Mouse (Mus musculus) embryonic facial prominence, embryonic 15.5 days (tissue): ENCODE measurements at regions not wholly inside any gene's neighbourhood (a gene's known extent, or its start where the extent isn't known, plus 50 kb on each side); places are given as distances from the start of the nearest gene placed in this dataset.

Source experiments
- ATAC-seq: fragments of 200-750 bp; cut with Nextera tagmentation; 2 replicates; pipeline ENCODE4 v1.8.0; 2017; ENCODE audit warnings: low read depth, moderate TSS enrichment; ENCODE audit not compliant: insufficient number of reproducible peaks, low FRiP score, low TSS enrichment
- H3K27ac ChIP-seq: fragments of 300-500 bp; sonication (generic); replicated peaks from 2 replicates; pipeline ENCODE4 v1.5.1; 2015; ENCODE audit warnings: mild to moderate bottlenecking, inconsistent platforms
- H3K27me3 ChIP-seq: fragments of 300-500 bp; sonication (generic); 2 replicates; pipeline ENCODE4 v1.6.1; 2015; ENCODE audit warnings: inconsistent platforms
- H3K36me3 ChIP-seq: fragments of 300-500 bp; sonication (generic); 2 replicates; pipeline ENCODE4 v1.6.1; 2015; ENCODE audit warnings: mild to moderate bottlenecking, inconsistent platforms
- H3K4me1 ChIP-seq: fragments of 300-500 bp; sonication (generic); 2 replicates; pipeline ENCODE4 v1.6.1; 2015; ENCODE audit warnings: inconsistent platforms
- H3K4me2 ChIP-seq: fragments of 300-500 bp; sonication (generic); replicated peaks from 2 replicates; pipeline ENCODE4 v1.6.1; 2015; ENCODE audit warnings: mild to moderate bottlenecking, inconsistent platforms
- H3K4me3 ChIP-seq: fragments of 300-500 bp; sonication (generic); replicated peaks from 2 replicates; pipeline ENCODE4 v1.5.1; 2015; ENCODE audit warnings: mild to moderate bottlenecking, inconsistent platforms
- H3K9ac ChIP-seq: fragments of 300-500 bp; sonication (generic); 2 replicates; pipeline ENCODE4 v1.6.1; 2015; ENCODE audit warnings: inconsistent platforms
- H3K9me3 ChIP-seq: fragments of 300-500 bp; sonication (generic); replicated peaks from 2 replicates; pipeline ENCODE4 v1.6.1; 2016; ENCODE audit warnings: inconsistent platforms
- WGBS: fragments of 180-500 bp; shearing (Covaris S2); methylation state at CpG from one replicate; pipeline ENCODE4 v1.1.7; 2015; 5-methylcytosine and 5-hydroxymethylcytosine counted together

GRCm38 (mm10) chr15:60618801-60619200 is 234.8 kb downstream of the Fam84b start:
- H3K9ac ChIP-seq: no peak overlapping the region
- no peaks in the 10 kb centered on the region for H3K4me1 ChIP-seq
- 76% methylated on average over 2 of the region's 2 CpGs for WGBS
- no peak overlapping the region for H3K27ac ChIP-seq
- ATAC-seq: no peak
- no peak overlapping the region for H3K4me3 ChIP-seq
- no peaks in the 10 kb centered on the region for H3K9me3 ChIP-seq
- no peaks in the 10 kb centered on the region for H3K36me3 ChIP-seq
- no peak overlapping the region for H3K4me2 ChIP-seq
- no peaks in the 10 kb centered on the region for H3K27me3 ChIP-seq

- no peak overlapping the region for H3K9ac ChIP-seq
- H3K4me3 ChIP-seq: no peak overlapping the region
- no peaks in the 10 kb centered on the region for H3K9me3 ChIP-seq
- 70% methylated on average over 2 of the region's 2 CpGs for WGBS
- H3K4me1 ChIP-seq: no peaks in the 10 kb centered on the region
- H3K27ac ChIP-seq: no peak overlapping the region
- no peak for ATAC-seq
- no peak overlapping the region for H3K4me2 ChIP-seq
- H3K36me3 ChIP-seq: no peaks in the 10 kb centered on the region
- H3K27me3 ChIP-seq: no peaks in the 10 kb centered on the region
Observed at GRCm38 (mm10) chr15:60617371-60617770, 236.2 kb downstream of the Fam84b start.

GRCm38 (mm10) chr15:60601885-60602284 is 251.7 kb downstream of the Fam84b start:
- H3K36me3 ChIP-seq: no peaks in the 10 kb centered on the region
- no peaks in the 10 kb centered on the region for H3K9me3 ChIP-seq
- no peak for ATAC-seq
- H3K4me1 ChIP-seq: no peaks in the 10 kb centered on the region
- H3K9ac ChIP-seq: no peak overlapping the region
- H3K27ac ChIP-seq: no peak overlapping the region
- no peak overlapping the region for H3K4me3 ChIP-seq
- no peaks in the 10 kb centered on the region for H3K27me3 ChIP-seq
- H3K4me2 ChIP-seq: no peak overlapping the region

- H3K27me3 ChIP-seq: no peaks in the 10 kb centered on the region
- no peaks in the 10 kb centered on the region for H3K9me3 ChIP-seq
- ATAC-seq: no peak
- H3K4me2 ChIP-seq: no peak overlapping the region
- no peaks in the 10 kb centered on the region for H3K36me3 ChIP-seq
- no peak overlapping the region for H3K9ac ChIP-seq
- 75% methylated on average over 5 of the region's 5 CpGs for WGBS
- H3K27ac ChIP-seq: no peak overlapping the region
- no peak overlapping the region for H3K4me3 ChIP-seq
- no peaks in the 10 kb centered on the region for H3K4me1 ChIP-seq
Observed at GRCm38 (mm10) chr15:60577084-60577483, 276.5 kb downstream of the Fam84b start.

- H3K27ac ChIP-seq: no peak overlapping the region
- H3K9ac ChIP-seq: no peak overlapping the region
- no peaks in the 10 kb centered on the region for H3K36me3 ChIP-seq
- H3K9me3 ChIP-seq: no peaks in the 10 kb centered on the region
- no peak overlapping the region for H3K4me2 ChIP-seq
- WGBS: 86% methylated on average over 3 of the region's 3 CpGs
- no peaks in the 10 kb centered on the region for H3K27me3 ChIP-seq
- no peaks in the 10 kb centered on the region for H3K4me1 ChIP-seq
- no peak for ATAC-seq
- H3K4me3 ChIP-seq: no peak overlapping the region
Observed at GRCm38 (mm10) chr15:60566267-60566666, 287.3 kb downstream of the Fam84b start.

- Histone ChIP-seq H3K9ac (no peak overlapping the region), H3K36me3 (no peaks in the 10 kb centered on the region), H3K27me3 (no peaks in the 10 kb centered on the region), H3K27ac (no peak overlapping the region), H3K4me3 (no peak overlapping the region), H3K4me1 (no peaks in the 10 kb centered on the region), H3K9me3 (no peaks in the 10 kb centered on the region), H3K4me2 (no peak overlapping the region)
- ATAC-seq: no peak
- WGBS: 38% methylated on average over 2 of the region's 2 CpGs
Observed at GRCm38 (mm10) chr15:60565017-60565416, 288.6 kb downstream of the Fam84b start.

- no peak overlapping the region for H3K4me2 ChIP-seq
- H3K9me3 ChIP-seq: no peaks in the 10 kb centered on the region
- H3K27ac ChIP-seq: no peak overlapping the region
- no peaks in the 10 kb centered on the region for H3K27me3 ChIP-seq
- 88% methylated on average over 1 of the region's 1 CpGs for WGBS
- no peaks in the 10 kb centered on the region for H3K4me1 ChIP-seq
- ATAC-seq: no peak
- H3K9ac ChIP-seq: no peak overlapping the region
- no peaks in the 10 kb centered on the region for H3K36me3 ChIP-seq
- H3K4me3 ChIP-seq: no peak overlapping the region
Observed at GRCm38 (mm10) chr15:60560641-60561040, 292.9 kb downstream of the Fam84b start.

- ATAC-seq: no peak
- H3K36me3 ChIP-seq: no peaks in the 10 kb centered on the region
- no peak overlapping the region for H3K9ac ChIP-seq
- no peaks in the 10 kb centered on the region for H3K27me3 ChIP-seq
- no peak overlapping the region for H3K4me3 ChIP-seq
- 84% methylated on average over 2 of the region's 2 CpGs for WGBS
- H3K27ac ChIP-seq: no peak overlapping the region
- H3K4me1 ChIP-seq: no peaks in the 10 kb centered on the region
- H3K4me2 ChIP-seq: no peak overlapping the region
- no peaks in the 10 kb centered on the region for H3K9me3 ChIP-seq
Observed at GRCm38 (mm10) chr15:60555691-60556090, 297.9 kb downstream of the Fam84b start.

- no peaks in the 10 kb centered on the region for H3K4me1 ChIP-seq
- no peak overlapping the region for H3K4me2 ChIP-seq
- no peak overlapping the region for H3K4me3 ChIP-seq
- ATAC-seq: no peak
- H3K27ac ChIP-seq: no peak overlapping the region
- no peak overlapping the region for H3K9ac ChIP-seq
- H3K27me3 ChIP-seq: no peaks in the 10 kb centered on the region
- WGBS: 45% methylated on average over 1 of the region's 1 CpGs
- H3K36me3 ChIP-seq: no peaks in the 10 kb centered on the region
- H3K9me3 ChIP-seq: no peaks in the 10 kb centered on the region
Observed at GRCm38 (mm10) chr15:60554587-60554986, 299.0 kb downstream of the Fam84b start.

GRCm38 (mm10) chr15:60548045-60548444 is 305.5 kb downstream of the Fam84b start:
- Histone ChIP-seq H3K4me2 (no peak overlapping the region), H3K27me3 (no peaks in the 10 kb centered on the region), H3K9me3 (no peaks in the 10 kb centered on the region), H3K27ac (no peak overlapping the region), H3K9ac (no peak overlapping the region), H3K4me3 (no peak overlapping the region), H3K4me1 (no peaks in the 10 kb centered on the region), H3K36me3 (no peaks in the 10 kb centered on the region)
- 89% methylated on average over 7 of the region's 7 CpGs for WGBS
- ATAC-seq: no peak

GRCm38 (mm10) chr15:60537191-60537590 is 316.4 kb downstream of the Fam84b start:
- no peaks in the 10 kb centered on the region for H3K27me3 ChIP-seq
- no peak overlapping the region for H3K9ac ChIP-seq
- no peaks in the 10 kb centered on the region for H3K9me3 ChIP-seq
- no peak overlapping the region for H3K4me3 ChIP-seq
- H3K36me3 ChIP-seq: no peaks in the 10 kb centered on the region
- no peak for ATAC-seq
- no peak overlapping the region for H3K4me2 ChIP-seq
- no peaks in the 10 kb centered on the region for H3K4me1 ChIP-seq
- H3K27ac ChIP-seq: no peak overlapping the region
- WGBS: 76% methylated on average over 4 of the region's 4 CpGs

- Histone ChIP-seq H3K36me3 (no peaks in the 10 kb centered on the region), H3K4me3 (no peak overlapping the region), H3K9me3 (no peaks in the 10 kb centered on the region), H3K4me1 (no peaks in the 10 kb centered on the region), H3K4me2 (no peak overlapping the region), H3K27ac (no peak overlapping the region), H3K27me3 (no peaks in the 10 kb centered on the region), H3K9ac (no peak overlapping the region)
- WGBS: 83% methylated on average over 9 of the region's 9 CpGs
- no peak for ATAC-seq
Observed at GRCm38 (mm10) chr15:60534701-60535100, 318.9 kb downstream of the Fam84b start.
